Mouse (Mus musculus) adrenal gland, adult 2 months (tissue): ENCODE measurements around the gene Tnfaip3. TPM values are rescaled to one million over a fixed set of nuclear protein-coding genes. Genes with fewer than 3 reads are reported as not detected.

Experiments used
- DNase-seq: peaks from one replicate; pipeline ENCODE4 v3.0.0; 2021
- polyA plus RNA-seq: library from polyadenylated mRNA; depleted of rRNA; stranded (reverse); fragments of >200 nt; gene quantifications from 2 replicates; pipeline ENCODE4 v1.2.3, GENCODE M21; 2012
- total RNA-seq, 2 experiments: library from RNA; stranded (reverse); gene quantifications; 2 replicates each; pipeline ENCODE4 v1.2.3; 2021

Gene Tnfaip3
- total and polyA plus RNA-seq, 3 experiments, result 1.2 to 7.2 (median 6.3) TPM

GRCm38 (mm10) chr10:19014381-19015256 lies 838 bp downstream of the Tnfaip3 start:
- DNase-seq, result peak; percentile 49

GRCm38 (mm10) chr10:19013351-19013750 lies 2.1 kb downstream of the Tnfaip3 start:
- no peak for DNase-seq

GRCm38 (mm10) chr10:19012616-19013015 lies 2.8 kb downstream of the Tnfaip3 start:
- no peak for DNase-seq

- DNase-seq, result no peak
Measured at GRCm38 (mm10) chr10:19011832-19012440, 3.5 kb downstream of the Tnfaip3 start.

- DNase-seq, result no peak
Measured at GRCm38 (mm10) chr10:19010414-19010813, 5.0 kb downstream of the Tnfaip3 start.

GRCm38 (mm10) chr10:19009186-19009672 lies 6.2 kb downstream of the Tnfaip3 start:
- peak; percentile 59 for DNase-seq

GRCm38 (mm10) chr10:19008607-19008940 lies 6.9 kb downstream of the Tnfaip3 start:
- DNase-seq, result no peak

- no peak for DNase-seq
Measured at GRCm38 (mm10) chr10:19007897-19008606, 7.4 kb downstream of the Tnfaip3 start.

GRCm38 (mm10) chr10:19002091-19002785 lies 13.2 kb downstream of the Tnfaip3 start:
- no peak for DNase-seq

- DNase-seq, result no peak
Measured at GRCm38 (mm10) chr10:18999427-18999826, 16.0 kb downstream of the Tnfaip3 start.

GRCm38 (mm10) chr10:18996331-18996730 lies 19.1 kb downstream of the Tnfaip3 start:
- peak; percentile 20 for DNase-seq

- DNase-seq, result no peak
Measured at GRCm38 (mm10) chr10:18995465-18996261, 19.8 kb downstream of the Tnfaip3 start.

GRCm38 (mm10) chr10:18992971-18993370 lies 22.5 kb downstream of the Tnfaip3 start:
- DNase-seq, result no peak

- DNase-seq, result no peak
Measured at GRCm38 (mm10) chr10:18991057-18991456, 24.4 kb downstream of the Tnfaip3 start.

GRCm38 (mm10) chr10:18987907-18988199 lies 27.6 kb downstream of the Tnfaip3 start:
- no peak for DNase-seq

GRCm38 (mm10) chr10:18987046-18987906 lies 28.2 kb downstream of the Tnfaip3 start:
- DNase-seq, result no peak

- no peak for DNase-seq
Measured at GRCm38 (mm10) chr10:18985516-18985915, 29.9 kb downstream of the Tnfaip3 start.

- no peak for DNase-seq
Measured at GRCm38 (mm10) chr10:18983514-18983913, 31.9 kb downstream of the Tnfaip3 start.

- no peak for DNase-seq
Measured at GRCm38 (mm10) chr10:18974486-18974885, 41.0 kb downstream of the Tnfaip3 start.

GRCm38 (mm10) chr10:18966893-18967292 lies 48.6 kb downstream of the Tnfaip3 start:
- DNase-seq, result no peak
